Mouse (Mus musculus) ovary, postnatal 14 days (tissue): ENCODE results near the gene Gpr25.
A peak's percentile ranks its signal among the peaks of the same experiment; 100 is the strongest.

Experiments used
- DNase-seq: peaks from one replicate; pipeline ENCODE4 v3.0.0; 2022; ENCODE audit warnings: low spot score

The Gpr25 gene

DNA sequence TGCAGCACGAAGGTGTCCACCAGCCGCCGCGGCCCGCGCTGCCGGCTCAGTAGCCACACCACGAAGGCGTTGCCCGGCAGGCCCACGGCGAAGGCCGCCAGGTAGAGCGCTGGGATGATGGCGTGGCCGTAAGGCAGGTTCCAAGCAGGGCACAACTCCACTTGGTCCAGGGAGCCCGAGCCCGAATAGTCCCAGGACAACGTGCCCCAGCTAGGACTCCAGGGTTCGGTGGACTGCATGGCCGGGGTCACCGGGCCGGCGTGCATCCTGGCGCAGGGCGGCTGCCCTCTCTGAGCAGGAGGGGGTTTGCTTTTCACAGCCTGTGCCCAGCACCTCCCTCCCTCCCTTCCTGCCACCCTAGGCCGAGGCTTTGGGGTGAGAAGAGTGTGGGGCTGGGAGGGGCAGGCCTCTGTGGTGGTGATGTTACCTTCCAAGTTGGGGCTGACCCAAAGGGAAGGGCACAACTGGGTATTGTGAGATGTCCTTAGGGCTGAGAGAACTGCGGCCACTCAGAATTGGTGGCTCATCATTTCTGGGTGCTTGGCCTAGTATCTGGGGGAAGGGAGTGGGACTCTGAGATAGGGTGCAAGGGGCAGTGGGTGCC lies at the start of gene Gpr25:
Gene Gpr25, minus strand, starts transcription at position 239 of the 604 bp plus-strand sequence.
- DNase-seq, result no peak

DNA sequence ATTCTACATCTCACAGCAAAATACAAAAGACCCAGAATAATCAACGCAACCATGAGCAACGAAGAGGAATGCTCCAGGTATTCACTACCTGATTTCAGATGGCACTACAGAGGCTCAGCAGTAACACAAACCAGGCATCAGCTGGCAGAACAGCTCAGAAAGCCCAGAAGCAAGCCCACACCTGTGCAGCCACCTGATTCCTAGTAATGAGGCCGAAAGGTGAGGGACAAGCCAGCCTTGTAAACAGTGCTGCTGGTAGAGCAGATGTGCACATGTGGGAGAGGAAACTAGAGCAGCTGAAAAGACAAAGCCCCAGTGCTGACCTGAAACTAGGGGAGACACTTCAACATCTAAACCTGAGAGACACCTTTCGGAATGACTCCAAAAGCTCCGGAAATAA lies 48.5 kb upstream of the Gpr25 start:
- DNase-seq, result no peak

DNA sequence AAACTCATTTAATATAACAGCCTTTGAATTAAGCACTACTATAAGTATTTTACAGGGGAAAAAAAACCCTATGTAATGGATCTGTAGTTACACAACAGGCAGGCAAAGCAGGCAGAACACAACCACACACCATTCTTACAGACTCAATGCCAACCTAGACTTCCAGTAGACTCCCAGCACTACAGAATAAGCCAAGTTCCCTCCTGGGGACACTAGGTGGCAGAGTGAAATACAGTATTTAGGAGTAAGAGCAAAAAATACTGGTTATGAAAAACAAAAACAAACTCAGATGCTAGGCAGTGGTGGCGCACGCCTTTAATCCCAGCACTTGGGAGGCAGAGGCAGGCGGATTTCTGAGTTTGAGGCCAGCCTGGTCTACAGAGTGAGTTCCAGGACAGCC lies 45.8 kb upstream of the Gpr25 start:
- peak; percentile 14 for DNase-seq

DNA sequence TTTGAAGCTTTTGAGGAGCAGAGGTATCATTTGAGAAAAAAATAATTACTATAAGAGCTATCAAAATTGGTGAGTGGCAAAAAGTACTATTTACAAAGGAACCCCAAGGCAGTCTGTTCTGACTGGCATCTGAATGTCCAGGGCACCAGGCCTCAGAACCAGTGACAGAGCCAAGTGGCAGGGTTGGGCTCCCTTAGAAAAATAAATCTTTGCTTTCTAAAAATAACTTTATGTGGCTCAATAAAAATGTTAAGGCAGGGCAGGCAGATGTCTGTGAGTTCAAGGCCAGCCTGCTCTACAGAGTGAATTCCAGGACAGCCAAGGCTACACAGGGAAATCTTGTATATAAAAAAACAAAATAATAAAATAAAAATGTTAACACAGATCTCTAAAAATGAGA lies 33.3 kb upstream of the Gpr25 start:
- no peak for DNase-seq

DNA sequence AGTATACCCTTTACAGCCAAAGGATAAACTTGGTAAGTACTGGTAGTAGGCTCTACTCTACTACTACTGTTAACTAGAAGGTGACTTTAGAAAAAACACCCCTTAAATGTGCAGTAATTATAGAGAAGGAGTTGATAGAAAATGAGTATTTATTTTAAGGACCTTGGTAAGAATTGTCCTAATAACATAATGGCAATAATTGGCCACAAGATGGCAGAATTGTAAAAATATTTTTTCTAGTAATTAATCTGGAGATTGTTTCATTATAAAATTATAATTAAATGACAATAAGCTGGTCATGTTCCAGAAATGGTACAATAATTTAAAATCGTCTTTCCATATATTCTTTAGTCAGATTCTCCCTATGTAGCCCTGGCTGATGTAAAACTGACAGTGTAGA lies 29.1 kb upstream of the Gpr25 start:
- no peak for DNase-seq

DNA sequence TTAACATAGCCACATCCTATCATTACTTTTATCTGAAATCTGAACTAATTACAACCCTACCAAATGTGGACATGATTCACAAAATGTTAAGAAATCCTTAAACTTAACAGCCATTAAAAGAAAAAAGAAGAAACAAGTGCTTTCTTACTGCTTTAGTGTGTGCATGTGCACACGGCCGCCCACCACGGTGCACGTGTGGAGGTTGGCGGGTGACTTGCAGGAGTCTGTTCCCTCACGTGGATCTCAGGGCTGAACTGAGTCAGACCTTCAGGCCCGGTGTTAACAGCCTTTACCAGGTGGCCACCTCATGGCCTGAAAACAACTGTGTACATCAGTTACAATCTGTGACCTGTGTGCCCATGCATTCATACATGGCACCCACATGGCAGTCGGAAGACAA lies 16.7 kb upstream of the Gpr25 start:
- no peak for DNase-seq

DNA sequence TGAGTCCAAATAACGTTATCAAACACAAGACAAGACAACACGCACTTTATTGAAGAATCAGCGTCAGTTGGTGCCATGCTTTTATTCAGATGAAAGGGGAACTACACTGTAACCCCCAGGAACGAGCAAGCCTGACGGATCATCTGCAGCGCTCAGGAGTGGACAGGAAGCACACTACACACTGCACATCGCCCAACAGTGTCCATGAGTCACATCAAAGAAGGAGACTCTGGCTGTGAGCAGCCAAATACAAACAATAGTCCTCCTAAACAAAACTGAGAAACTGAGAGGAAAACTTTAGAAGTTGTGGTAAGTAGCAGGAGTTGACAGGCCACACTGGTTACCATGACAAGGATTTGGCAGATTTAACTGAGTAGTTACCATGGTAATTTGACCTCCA lies 7.6 kb upstream of the Gpr25 start:
- DNase-seq, result no peak

DNA sequence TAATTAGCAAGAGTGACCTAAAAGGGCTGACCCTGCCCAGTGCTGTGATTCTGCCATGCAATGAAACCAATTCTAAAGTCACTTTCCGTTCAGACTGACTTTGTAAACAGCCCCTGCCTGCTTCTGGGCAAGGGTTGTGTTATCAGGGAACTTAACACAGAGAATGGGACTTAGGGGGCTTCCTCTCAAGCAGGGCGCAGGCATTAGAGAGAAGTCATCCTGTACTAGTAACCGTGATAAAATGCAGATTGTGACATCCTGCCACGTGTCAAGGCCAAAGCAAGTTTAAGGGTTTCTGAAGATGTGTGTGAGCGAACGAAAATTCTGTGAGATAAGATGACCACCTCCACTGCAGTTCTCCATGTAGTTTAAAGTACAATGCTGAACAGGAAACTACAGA lies 5.5 kb upstream of the Gpr25 start:
- DNase-seq, result no peak

DNA sequence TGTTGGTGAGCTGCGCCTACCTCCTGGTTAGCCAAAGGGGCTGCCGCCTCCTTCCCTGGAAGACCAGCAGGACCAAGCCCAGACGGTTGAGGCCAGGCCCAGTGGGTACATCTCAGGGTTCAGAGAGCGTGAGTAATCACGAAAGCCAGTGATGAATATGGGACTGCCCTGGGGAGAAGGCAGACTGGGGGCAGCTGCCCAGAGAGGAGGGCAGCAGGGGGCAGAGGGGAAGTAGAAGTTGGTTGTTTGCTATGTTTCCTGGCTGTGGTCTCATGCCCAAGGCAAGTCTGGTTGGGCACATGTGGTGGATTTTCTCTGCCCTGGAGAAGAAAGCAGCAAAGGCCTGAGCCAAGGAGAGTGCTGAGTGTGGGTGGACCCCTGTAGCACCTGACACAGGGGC lies 2.7 kb upstream of the Gpr25 start:
- DNase-seq, result no peak

DNA sequence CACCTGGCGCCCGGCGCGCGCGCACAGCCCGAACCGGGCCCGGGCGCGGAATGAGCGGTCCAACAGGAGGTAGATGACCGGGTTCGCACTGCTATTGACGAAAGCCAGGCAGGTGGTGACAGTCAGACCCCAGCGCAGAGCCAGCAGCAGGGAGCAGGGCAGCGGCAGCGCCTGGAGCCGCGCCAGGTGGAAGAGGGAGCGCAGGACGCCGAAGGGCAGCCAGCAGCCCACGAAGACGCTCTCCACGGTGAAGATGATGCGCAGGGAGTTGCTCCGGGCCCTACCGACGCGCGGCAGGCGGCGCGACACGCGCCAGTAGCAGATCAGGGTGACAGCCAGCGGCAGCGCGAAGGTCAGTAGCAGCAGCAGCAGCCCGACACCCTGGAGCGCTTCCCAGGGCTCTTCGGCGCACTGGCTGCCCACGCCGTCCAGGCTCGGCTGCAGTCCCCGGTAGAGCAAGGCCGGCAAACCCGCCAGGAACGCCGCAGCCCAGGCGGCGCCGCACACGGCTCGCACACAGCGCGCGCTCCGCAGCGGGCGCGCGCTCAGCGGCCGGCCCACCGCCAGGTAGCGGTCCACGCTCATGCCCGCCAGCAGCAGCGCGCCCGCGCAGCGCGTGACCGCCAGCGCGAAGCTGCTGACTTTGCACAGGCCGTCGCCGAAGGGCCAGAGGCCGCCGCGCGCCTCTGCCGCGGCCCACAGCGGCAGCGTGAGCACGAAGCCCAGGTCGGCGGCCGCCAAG lies 609 bp downstream of the Gpr25 start:
- peak; percentile 14 for DNase-seq

DNA sequence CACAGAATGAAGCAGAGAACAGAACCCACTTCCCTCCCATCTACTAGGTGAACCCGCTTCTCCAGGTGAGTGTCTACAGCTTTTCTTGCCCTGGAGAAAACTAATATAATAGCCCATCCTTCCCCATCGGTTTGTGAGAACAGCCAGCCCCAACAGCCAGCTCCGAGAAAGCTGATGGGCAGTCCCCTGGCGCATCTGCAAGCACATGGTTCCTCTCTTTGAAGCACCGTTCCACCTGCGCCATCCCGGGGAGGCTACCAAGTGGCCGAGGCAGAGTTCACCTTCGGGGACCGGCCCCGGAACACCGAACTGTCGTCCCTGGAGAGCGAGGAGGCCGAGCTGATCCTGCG lies 1.2 kb downstream of the Gpr25 start:
- DNase-seq, result no peak

DNA sequence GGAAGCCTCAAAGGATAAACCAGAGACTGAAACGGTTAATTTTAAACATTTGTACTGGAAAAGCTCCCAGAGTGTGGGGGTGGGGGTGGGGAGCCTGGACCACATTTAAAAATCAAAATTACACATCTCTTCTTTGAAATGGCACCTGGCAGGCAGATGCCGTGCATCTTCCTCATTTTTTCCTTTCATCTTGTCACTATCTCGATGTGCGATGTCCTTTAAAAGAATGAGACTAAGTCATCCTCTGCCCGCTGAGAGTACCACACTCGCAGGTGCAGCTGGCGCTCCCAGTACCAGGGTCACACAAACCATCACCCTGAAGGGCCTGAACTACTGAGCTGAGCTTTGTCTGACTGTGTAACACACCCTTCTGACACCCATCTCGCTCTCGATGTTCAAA lies 2.2 kb downstream of the Gpr25 start:
- no peak for DNase-seq

DNA sequence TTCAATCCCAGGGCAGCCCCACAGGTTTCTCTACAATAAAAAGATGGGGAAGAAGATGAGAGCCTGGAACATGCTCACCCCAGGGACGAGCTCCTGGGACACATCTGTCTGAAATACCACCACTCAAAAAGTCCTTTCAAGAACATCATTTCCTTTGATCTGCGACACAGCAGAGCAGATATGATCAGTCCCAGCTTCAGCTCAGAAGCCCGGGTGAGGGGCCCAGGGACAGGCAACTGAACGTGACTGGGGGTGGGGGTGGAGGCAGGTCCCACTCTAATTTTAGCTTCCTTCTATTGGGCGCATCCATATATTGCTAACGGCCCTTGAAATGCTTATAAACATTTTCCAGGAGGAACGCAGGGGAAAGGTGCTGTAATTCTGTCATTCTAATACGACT lies 5.0 kb downstream of the Gpr25 start:
- no peak for DNase-seq

DNA sequence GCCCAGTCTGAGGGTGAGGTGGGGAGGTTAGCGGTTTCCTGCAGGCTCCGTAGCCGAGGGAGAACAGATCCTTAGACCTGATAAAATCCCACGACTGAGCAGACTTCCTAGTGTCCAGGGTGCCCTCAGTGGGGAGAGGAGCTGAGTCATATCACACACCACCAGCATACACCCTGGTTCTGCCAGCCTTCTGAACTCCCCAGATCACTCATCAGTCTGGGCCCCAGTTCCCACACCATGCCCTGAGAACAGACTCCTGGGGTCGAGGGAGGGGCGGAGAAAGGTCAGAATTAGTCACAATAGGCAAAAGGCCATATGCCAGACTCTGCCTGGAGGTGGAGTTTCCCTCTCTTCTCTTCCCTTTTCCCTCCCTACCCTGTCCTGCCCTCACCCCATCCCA lies 5.5 kb downstream of the Gpr25 start:
- DNase-seq, result no peak

DNA sequence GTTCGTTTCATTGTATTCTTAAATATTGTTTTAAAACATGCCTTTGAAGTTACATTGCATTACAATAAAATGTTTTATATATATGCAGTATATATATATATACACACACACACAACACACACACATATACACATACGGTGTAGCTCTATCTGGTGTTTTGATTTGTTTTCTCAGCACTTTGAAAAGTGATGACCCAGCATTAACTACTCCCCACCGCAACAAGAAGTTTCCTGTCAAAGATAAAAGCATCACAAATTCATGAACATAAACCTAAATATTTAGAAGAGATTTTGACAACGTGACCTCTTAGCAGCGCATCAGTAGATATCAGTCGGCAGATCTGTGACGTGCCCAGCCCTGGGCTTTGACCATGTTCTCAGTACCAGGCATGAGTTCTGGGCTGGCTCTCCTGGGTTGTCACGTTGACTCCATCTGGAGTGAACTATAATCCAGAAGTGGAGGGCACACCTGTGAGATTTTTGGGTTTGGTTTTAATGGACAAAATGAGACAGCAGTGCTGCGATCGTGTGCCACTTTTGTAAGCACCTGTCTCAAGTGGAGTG lies 6.1 kb downstream of the Gpr25 start:
- DNase-seq, result no peak

DNA sequence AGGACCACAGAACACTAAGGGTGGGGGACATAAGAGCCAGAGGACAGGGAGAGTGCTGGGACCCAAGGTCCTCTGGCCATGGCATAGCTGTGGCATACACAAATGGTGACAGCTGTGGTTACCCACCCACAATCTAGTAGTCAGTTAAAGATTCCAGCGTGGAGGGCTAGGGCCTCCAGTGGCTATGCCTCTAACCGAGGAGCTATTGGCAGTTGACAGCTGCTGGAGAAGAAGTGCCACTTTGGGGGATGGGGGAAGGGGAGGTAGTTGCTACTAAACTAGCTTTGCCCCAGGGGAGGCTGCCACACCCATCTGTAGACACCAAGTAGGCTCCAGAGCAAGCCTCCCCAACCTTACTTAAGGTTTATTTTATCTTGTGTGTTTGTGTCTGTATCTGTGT lies 7.2 kb downstream of the Gpr25 start:
- no peak for DNase-seq

DNA sequence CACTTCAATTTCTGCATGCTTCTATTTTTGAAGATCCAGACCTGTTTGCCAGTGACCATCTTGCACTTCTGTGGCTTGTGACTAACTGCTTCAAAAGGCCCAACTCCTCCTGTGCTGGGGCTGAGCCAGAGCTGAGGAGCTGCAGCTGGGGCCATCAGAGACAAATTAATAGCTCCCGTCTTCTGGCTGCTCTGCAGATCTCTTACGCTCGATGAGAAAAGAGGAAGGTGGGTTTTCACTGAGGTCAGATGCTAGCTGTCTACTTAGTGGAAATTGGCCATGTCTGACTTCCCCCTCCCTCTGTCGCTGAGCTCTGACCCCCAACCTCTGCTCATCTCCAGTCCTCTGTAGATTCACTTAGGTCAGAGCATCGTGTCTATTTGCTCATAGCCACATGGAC lies 11.0 kb downstream of the Gpr25 start:
- DNase-seq, result no peak

DNA sequence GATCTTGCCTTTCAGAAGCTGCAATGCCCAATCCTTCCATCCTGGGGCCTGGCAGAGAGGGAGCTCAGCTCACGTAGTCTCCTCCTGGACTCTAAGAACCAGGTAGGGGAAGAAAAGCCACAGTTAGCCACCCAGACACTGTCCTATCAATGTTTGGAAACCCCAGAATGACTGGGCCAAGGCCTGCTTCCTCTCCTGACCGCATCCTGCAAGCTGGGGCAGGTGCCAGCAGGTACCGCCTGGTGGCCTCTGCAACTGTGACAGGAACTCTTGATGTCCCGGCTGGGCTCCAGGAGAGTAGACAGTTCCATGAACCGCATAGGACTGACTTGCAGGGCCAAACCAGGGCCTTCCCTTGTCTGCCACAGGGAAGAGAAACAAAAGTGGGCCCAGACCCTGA lies 13.3 kb downstream of the Gpr25 start:
- no peak for DNase-seq

DNA sequence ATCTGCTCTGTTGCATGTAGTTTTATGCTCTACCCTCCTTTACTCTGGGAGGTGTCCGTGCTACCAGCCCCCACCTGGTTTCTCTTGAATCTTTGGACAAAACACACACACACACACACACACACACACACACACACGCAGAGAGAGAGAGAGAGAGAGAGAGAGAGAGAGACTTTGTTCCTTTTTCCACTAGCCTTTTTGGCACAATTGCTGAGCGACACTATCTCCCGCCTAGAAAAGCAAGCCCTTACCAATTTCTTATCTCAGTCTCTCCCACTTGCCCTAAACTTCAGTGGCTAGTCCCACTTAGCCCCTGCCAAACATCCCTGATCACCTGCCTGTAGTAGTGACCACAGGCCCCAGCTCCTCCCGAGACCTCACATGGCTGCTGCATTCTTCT lies 16.2 kb downstream of the Gpr25 start:
- no peak for DNase-seq

DNA sequence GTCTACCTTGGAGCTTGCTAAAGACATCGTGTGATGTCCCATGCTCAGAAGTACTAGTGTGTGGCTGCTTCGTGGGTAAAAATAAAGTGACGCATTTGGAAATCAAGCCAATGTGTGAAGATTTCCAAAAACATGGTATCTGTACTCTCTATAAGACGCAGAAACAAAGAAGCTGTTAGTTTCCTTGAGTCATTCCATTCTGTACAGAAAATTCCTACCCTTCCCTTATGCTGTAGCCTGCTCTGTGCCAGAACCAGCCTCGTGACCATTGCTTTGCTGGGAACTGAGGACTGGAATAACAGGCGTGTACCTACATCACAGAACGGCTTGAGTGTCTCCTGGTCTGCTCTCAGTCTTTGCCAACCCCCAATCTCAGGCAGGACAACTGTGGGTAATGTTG lies 18.9 kb downstream of the Gpr25 start:
- no peak for DNase-seq

DNA sequence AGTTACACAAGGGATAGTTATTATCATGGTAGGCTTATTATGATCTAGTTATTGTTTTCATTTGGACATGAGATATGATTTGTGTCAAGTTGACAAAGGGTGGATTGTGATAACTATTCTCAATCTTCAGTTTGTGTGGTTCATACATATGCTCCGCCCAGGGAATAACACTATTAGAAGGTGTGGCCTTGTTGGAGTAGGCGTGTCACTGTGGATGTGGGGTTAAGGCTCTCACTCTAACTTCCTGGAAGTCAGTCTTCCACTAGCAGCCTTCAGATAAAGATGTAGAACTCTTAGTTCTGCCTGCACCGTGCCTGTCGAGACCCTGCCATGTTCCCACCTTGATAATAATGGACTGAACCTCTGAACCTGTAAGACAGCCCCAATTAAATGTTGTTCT lies 22.2 kb downstream of the Gpr25 start:
- DNase-seq, result no peak

DNA sequence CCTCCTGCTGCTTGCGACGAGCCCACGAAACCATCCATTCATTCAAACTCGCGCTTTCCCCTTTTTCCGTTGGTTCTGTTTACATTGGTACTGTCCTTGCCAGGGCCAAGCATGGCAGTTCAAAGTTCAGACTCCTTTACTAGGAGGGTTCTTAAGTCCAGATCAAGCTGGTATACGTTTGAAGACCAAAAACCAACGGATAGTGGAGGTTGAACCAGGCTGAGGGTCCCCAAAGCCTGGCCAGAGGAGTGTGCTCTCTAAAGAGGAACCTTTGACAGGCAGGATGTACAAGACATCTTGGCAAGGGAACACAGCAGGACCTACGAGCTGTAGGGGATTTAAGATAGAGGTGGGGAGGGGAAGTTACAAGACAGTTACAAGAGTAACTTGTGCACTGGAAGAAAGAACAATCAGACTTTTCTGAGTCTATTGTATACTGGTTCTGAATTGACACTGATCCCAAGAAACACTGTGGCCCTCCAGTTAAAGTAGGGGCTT lies 26.0 kb downstream of the Gpr25 start:
- no peak for DNase-seq

DNA sequence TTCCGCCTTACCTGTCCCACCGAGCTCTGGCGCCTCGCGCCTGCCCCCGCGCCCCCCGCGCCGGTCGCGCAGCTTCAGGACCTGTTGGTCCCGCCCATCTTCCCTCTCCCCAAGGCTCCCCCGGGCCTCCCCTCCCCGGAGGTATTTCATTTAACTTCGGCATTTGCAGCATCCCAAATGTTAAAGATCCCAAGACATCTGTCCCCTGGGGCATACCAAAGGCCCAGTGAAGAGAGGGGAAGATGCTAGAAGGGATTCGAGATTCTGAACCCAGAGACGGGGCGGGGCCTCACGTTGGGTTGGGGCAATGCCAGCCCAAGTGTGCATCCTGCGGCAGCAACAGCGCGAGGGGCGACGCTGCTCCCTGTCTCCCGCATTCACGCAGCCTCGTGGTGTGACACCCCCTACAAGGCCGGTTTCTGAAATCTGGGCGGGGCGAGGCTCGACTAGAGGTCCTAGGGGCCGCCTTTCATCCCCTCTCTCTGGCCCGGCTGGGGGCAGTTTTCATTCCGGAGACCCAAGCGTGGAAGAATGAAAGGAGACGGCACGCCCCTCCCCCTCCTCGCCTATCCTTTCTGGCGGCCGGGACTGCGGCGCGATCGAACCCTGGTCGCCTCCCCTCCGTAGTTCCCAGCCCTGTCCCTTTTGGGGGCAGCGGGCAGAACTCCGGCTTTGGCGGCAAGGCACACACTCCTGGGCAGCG lies 26.6 kb downstream of the Gpr25 start, which contains the start of gene Inava:
Gene Inava, minus strand, starts transcription at position 373 of the 703 bp plus-strand sequence.
- DNase-seq, result no peak
